Mouse (Mus musculus) gastrocnemius, adult 18-20 months (tissue): Measurements from ENCODE around the gene Grid2ip. TPM values are rescaled to one million over a fixed set of nuclear protein-coding genes. Genes with fewer than 3 reads are reported as not detected.
A peak's percentile ranks its signal among the peaks of the same experiment; 100 is the strongest.

ENCODE experiments used
- DNase-seq: peaks from one replicate; pipeline ENCODE4 v3.0.0; 2021; ENCODE audit warnings: low spot score
- total RNA-seq, 2 experiments: library from RNA; stranded (reverse); gene quantifications; 2 replicates each; pipeline ENCODE4 v1.2.3; 2021

The Grid2ip gene
- total RNA-seq, 2 experiments from 2014 or later: not detected

GRCm38 (mm10) chr5:143409239-143409638 lies 52.1 kb downstream of the Grid2ip start:
- DNase-seq: no peak

GRCm38 (mm10) chr5:143410841-143411395 lies 53.8 kb downstream of the Grid2ip start:
- DNase-seq: no peak

GRCm38 (mm10) chr5:143421484-143421883 lies 64.3 kb downstream of the Grid2ip start:
- no peak for DNase-seq

GRCm38 (mm10) chr5:143422990-143423389 lies 65.9 kb downstream of the Grid2ip start:
- no peak for DNase-seq

- peak; percentile 69 for DNase-seq
These were observed 66.9 kb downstream of the Grid2ip start for GRCm38 (mm10) chr5:143423899-143424519.

- peak; percentile 65 for DNase-seq
These were observed 77.3 kb downstream of the Grid2ip start for GRCm38 (mm10) chr5:143434421-143434820.

GRCm38 (mm10) chr5:143441298-143441697 lies 84.2 kb downstream of the Grid2ip start:
- DNase-seq: no peak

GRCm38 (mm10) chr5:143441753-143442152 lies 84.6 kb downstream of the Grid2ip start:
- DNase-seq: no peak

Other genes with a start within 250 kb of the Grid2ip start
- 10 to 100 TPM; 15.5 to 17.0 TPM for gene Rnf216, start 244.3 kb upstream of the Grid2ip start, total RNA-seq
- gene Olfr718-ps1, start 209.8 kb upstream of the Grid2ip start, total RNA-seq: not detected
- gene Rbak, start 176.6 kb upstream of the Grid2ip start, total RNA-seq: 1 to 10 TPM; 2.4 to 2.9 TPM
- gene Spdye4b, start 176.3 kb upstream of the Grid2ip start, total RNA-seq: not detected
- gene Spdye4a, start 130.4 kb upstream of the Grid2ip start, total RNA-seq: not detected
- 1 to 10 TPM; 6.7 to 7.7 TPM for gene Zfp12, start 122.2 kb upstream of the Grid2ip start, total RNA-seq
- gene Zfp316, start 87.3 kb upstream of the Grid2ip start, total RNA-seq: 1 to 10 TPM; 3.0 to 4.6 TPM
- not detected for gene Zfp853, start 63.7 kb upstream of the Grid2ip start, total RNA-seq
- gene E130309D02Rik, start 42.0 kb upstream of the Grid2ip start, total RNA-seq: 10 to 100 TPM; 10.5 to 12.6 TPM
- 10 to 100 TPM; 34.7 to 38.1 TPM for gene Zdhhc4, start 28.1 kb upstream of the Grid2ip start, total RNA-seq
- gene Kdelr2, start 46.5 kb downstream of the Grid2ip start, total RNA-seq: 10 to 100 TPM; 32.2 to 32.5 TPM
- 1 to 10 TPM; 9.3 to 9.5 TPM for gene Daglb, start 107.2 kb downstream of the Grid2ip start, total RNA-seq
- 100 to 1,000 TPM; 225 to 239 TPM for gene Rac1, start 170.7 kb downstream of the Grid2ip start, total RNA-seq